Mouse (Mus musculus) left cerebral cortex, adult 11 months (tissue): ENCODE results near the gene Hmg20a.

Experiments used
- DNase-seq: peaks from one replicate; pipeline ENCODE4 v3.0.0; 2022; ENCODE audit warnings: low spot score

Hmg20a gene

DNA sequence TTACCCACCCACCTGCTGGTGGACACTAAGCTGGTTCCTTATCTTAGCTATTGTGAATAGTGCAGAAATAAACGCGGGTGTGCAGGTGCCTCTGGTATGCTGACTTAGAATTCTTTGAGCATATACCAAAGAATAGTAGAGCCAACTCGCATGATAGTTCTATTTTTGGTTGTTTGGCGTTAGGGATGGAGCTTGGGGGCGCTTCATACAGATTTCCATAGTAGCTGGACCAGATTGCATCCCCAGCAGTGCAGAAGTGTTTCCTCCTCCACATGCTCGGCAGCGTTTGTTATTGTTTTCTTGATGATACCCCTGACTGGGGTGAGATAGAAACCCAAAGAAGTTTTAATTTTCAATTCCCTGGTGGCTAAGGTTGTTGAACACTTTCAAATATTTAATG lies 21.3 kb downstream of the Hmg20a start:
- no peak for DNase-seq

DNA sequence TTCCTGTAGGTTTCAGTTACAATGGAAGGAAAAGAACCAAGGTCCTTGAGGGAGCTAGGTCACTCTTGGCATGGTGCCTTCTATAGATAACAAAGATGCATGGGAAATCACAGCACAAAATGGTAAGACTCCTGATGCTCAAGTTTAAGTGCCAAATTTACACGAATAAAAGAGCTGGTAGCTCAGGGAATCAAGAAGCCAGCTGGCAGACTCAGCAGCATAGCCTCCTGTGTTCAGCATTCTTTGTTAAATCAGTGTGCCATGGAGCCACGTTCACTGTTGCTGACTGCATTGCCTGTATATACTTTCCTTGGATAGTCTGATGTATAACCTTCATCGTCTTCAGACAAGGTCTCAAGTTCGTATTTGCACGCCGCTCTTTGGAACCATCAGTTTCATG lies 33.2 kb downstream of the Hmg20a start:
- no peak for DNase-seq

DNA sequence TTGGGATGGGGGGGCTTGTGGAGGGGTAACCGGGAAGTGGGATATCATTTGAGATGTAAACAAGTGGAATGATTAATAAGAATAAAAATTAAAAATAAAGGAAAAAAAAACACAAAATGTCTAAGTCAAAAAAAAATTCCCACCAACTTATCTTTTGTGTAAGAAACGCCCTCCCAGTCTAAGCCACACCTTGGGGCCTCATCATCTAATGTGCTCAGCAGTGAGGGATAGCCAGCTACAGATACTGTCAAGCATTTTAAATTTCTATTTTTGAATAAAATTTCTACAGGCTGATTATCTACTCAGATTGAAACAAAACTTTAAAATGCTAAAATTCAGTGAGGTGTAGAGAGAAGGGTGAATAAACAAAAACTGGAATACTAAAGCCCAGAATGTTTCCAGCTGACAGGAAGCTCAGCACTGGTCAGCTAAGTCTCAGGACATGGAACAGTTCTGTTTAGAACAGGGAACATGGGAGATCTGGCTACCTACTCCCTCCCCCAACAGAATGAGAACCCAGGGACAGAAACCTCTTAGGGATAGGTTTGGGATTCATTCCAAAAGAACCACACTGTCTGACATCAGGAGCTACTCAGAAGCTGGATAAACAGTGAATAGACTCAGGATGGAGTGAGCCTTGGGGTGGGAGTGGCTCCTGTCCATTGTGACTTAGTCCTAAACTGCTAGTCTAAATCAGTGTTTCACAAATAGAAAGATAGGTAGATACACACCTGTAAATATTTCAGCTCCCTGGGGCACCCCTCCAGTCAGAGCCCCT lies 34.8 kb downstream of the Hmg20a start:
- no peak for DNase-seq

DNA sequence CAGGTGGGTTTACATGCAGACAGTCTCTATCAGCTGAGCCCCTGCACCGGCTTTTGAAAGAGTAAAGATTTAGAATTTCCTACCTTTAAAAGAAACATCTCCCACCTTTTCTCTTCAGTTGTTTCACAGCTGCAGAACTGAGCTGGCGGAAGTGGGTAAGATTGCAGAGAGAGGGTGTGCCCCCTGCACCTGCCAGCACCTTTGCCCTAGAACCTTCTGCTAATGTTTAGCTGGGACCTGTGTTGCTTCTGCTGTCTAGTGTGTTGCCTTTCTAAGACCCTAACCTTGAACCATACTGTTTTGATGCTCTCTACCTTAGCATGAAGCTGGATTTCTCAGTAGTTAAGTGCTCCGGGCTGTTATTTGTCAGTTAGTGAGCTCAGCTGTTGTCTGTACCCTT lies 38.0 kb downstream of the Hmg20a start:
- no peak for DNase-seq

DNA sequence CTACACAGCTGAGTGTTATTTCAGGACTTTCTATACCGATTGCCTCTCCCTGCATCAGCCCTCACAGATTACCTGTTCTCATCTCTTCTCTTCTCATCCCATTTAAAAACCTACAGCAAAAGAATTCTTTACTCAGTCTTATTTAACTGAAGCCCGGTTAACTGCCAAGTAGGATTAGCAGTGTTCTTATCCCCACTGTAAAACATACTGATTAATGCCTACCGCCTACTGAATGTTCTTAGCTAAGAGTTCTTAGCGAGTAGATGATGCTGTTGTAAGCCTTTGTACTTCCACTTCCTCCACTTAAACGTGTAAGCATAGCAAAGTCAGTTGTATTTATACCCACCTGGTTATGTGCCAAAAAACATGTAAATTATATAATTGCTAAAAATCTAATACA lies 42.6 kb downstream of the Hmg20a start:
- no peak for DNase-seq

GRCm38 (mm10) chr9:56462606-56463005 lies 44.2 kb downstream of the Hmg20a start:
- DNase-seq, result no peak

- no peak for DNase-seq
These were observed 44.6 kb downstream of the Hmg20a start for GRCm38 (mm10) chr9:56463046-56463445.

DNA sequence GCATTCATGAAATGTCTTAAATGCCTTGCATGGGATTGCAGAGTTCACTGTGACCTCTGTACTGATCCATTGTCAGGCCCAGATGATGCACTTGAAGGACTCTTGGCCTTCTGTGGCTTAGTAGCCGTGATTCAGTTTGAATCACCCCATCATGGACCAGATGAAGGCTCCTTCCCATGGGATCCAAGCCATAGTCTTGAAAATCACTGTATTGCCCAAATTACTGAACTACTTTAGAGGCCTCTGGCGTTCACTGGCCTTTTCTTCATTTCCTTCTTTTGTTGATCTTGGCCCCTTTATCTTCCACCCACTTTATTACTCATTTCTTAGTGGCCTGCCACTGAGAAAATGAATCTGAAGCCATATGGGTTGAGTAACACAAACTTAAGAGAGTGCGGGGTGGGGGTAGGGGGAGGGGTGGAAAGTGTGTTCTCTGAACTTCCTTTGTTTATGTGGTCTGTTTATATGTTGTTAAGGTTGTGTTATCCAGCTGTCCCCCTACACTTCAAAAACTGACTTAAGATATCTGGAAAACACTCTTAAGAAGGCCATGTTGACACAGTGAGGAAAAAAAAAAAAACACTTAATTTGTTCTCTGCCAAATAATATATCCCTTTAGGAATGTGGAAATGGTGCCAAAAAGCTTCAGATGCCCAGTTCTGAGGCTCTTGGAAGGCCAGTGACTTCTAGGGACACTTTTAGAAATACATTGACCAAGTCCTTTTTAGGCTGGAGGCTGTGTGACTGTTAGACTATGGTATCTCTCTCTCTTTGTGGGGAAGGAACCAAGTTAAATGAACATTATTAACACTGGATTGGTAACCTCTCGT lies 45.5 kb downstream of the Hmg20a start:
- DNase-seq, result no peak

- no peak for DNase-seq
These were observed 46.6 kb downstream of the Hmg20a start for GRCm38 (mm10) chr9:56464863-56465654.

DNA sequence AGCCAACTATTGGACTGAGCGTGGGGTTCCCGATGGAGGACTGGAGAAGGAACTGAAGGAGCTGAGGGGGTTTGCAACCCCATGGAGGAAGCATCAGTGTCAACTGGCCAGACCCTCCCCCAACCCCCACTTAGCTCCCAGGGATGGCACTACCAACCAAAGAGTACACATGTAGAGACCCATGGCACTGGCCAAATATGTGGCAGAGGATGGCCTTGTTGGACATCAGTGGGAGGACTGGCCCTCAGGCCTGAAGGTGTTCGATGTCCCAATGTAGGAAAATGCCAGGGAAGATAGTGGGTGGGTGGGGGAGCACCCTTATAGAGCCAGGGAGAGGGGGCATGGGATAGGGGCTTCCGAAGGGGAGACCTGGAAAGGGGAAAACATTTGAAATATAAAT lies 47.8 kb downstream of the Hmg20a start:
- no peak for DNase-seq

DNA sequence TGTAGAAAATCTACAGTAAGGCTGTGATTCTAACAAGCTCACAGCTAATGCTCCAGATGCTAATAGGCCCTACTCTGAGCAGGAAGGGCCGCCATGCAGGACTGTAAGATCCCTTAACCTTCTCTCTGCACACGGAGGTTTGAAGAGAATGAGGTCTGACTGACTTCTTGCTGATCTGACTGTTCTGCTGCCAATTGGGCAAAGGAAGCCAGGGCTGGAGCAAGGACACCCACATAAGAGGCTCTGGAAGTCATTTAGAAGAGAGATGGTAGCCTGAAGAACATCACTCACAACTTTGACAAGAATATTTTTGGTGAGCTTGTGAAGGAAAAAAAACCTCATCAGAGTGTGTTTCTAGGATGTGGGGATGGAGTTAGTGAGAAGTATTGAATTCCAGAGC lies 51.2 kb downstream of the Hmg20a start:
- DNase-seq, result no peak

GRCm38 (mm10) chr9:56470291-56470690 lies 51.9 kb downstream of the Hmg20a start:
- no peak for DNase-seq

DNA sequence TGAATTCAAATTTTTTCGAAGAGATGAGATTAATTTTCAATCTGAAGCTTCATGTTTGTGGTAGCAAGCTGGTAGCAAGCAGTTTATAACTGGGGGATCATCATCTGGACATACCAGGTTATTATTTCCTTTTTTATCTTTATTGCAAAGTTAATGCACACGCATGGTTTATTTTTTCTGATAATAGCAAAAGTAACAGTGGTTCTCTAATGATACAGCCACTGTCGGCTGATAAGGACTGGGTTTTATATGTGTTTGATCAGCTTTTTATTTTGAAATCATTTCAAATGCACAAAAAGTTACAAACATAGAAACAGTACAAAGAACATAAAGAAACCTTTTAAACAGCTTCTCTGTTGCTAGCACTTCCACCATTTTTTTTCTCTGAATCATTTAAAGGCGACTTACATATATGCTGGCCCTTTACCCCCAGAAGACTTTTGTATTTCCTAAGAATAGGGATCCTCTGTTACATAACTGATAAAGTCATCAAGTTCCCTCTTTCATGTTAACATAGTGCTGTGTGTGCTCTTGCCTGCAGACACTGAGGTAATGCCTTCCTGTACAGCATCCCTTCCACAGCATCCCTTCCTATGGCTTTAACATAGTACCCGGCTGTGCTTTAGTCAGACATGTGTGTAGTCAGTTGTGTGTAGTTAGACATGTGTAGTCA lies 60.7 kb downstream of the Hmg20a start:
- DNase-seq, result no peak

GRCm38 (mm10) chr9:56482623-56483022 lies 64.2 kb downstream of the Hmg20a start:
- no peak for DNase-seq

DNA sequence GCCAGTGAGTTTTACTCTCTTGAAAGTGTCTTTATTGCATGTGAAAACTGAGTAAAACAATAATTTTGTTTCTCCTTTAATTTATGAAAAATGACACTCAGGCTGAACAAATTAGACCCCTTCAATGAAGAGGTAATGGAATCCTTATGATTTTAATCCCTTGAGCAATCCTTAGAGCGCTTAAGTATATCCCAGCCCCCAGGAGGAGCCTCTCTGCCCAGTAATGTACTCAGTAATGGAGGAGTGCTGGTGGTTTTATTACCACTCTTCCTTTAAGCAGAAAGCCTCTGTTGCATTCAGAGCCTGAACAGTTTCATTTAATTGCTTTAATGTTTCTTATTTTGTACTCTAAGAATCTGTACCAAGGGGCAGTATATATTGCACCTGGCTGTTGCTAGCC lies 67.0 kb downstream of the Hmg20a start:
- no peak for DNase-seq

GRCm38 (mm10) chr9:56486158-56486557 lies 67.7 kb downstream of the Hmg20a start:
- no peak for DNase-seq

GRCm38 (mm10) chr9:56487651-56488050 lies 69.2 kb downstream of the Hmg20a start:
- no peak for DNase-seq

DNA sequence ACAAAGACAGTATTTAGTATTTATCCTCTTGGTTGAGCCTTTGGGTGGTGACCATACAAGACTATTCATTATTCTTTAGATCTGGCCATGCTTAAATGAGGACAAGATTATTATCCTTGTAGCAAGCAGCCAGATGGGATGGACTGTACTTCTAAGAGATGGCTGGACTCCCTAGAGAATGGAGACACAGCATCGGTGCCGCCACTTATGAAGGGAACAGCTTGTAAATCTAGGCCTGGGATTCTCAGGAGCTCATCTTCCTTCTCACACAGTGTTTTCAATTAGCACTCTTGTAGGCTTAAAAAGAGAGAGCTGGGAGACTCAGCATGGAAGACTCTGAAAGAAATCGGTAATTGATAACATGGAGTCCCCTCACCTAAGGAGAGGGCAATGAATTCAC lies 74.0 kb downstream of the Hmg20a start:
- DNase-seq, result no peak

DNA sequence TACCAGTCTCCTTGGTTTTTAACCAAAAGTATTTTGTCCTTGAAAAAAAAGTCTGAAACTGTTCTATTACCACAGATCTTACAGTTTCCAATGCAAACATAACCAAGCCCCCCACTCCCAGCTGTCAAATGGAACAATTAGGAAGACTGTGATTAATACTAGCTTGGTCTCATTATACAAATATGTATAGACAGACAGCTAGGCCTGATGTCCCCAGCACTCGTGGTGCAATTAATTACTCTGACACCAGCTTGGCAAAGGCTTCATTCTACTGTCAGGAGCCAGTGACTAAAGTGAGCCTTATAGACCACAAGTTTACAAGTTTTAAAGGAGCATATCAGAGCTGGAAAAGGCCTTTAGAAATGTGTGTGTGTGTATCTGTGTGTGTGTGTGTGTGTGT lies 74.5 kb downstream of the Hmg20a start:
- no peak for DNase-seq

DNA sequence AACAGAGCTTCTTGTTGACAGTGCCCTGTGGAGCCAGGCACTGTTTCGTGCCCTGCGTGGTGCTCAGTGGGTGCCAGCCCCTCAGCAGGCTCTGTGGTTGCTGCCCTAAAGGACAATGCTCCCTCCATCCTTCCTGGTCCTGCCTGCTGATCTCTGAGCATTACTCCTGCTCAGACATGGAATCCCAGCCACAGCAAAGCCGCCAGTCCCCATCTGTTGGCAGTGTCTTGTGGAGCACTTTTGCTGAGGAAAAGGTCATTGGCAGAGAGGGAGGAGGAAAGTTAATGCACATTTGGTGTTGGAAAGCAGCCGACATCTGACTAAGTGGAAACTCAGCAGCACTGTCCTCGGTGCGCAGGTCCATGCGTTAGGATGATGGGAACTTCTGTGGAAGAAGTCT lies 76.7 kb downstream of the Hmg20a start:
- no peak for DNase-seq

GRCm38 (mm10) chr9:56495795-56496232 lies 77.4 kb downstream of the Hmg20a start:
- DNase-seq, result no peak

- no peak for DNase-seq
These were observed 78.2 kb downstream of the Hmg20a start for GRCm38 (mm10) chr9:56496567-56496966.
